ENCODE assay signal across 22 mouse cellular contexts in the genomic region with DNA sequence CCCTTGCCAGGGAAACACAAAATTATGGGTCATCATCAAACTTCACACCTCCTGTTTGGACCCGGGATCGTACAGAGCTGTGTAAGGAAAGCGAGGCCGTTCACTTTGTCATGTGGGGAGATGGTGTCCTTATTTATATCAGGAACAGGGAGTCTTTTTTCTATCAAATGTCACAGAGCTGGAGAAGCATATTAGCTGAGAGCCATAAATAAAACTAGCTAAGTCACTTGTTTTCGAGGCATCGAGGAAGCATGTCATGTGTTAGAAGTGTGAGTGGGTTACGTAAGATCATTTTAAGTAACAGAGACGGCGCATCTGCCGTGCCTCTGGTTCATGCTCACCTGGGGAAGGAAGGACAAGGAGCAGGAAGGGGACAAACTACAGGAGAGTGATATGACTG.
DNase-seq lines count a peak whose midpoint lies in the region; ATAC-seq and TF ChIP-seq lines count a peak whose summit lies in the region.
"Had no signal": no experiment of that assay in that cellular context is flagged by ENCODE, and none has a peak within 500 bp of the region (broad histone marks: within the 10 kb centered on the region; RNA-seq: fewer than 3 reads in every experiment).

No protein-coding gene starts in this region.

- H3K27ac ChIP-seq in layer of hippocampus, adult 2 months, result peak overlapping the region; percentile 32; the same call in 1 of the 2 replicates
- H3K27ac ChIP-seq: embryonic facial prominence, embryonic 10.5 days; embryonic facial prominence, embryonic 12.5 days; forebrain, embryonic 13.5 days; forebrain, embryonic 15.5 days had no signal

- H3K4me3 ChIP-seq in layer of hippocampus, adult 2 months, result no peak overlapping the region
- H3K4me3 ChIP-seq: embryonic facial prominence, embryonic 10.5 days; embryonic facial prominence, embryonic 12.5 days; forebrain, embryonic 13.5 days; forebrain, embryonic 15.5 days had no signal

- ATAC-seq in frontal cortex, adult (ENCODE audit: low TSS enrichment), result peak; percentile 59
- ATAC-seq: activated CD4-positive, CD25-positive, alpha-beta regulatory T cell, adult 4 months; CD4-positive, CD25-positive, alpha-beta regulatory T cell, adult 4 months; forebrain, embryonic 13.5 days; forebrain, embryonic 15.5 days; forebrain, postnatal 0 days; Patski had no signal

- no peak for TF ChIP-seq CTCF in layer of hippocampus, adult 2 months (conservative IDR thresholded peaks at IDR 0.05)

- DNase-seq in frontal cortex, adult 2 months (ENCODE audit: extremely low spot score in 1 of 2, low spot score in 1 of 2), result no peak
- DNase-seq in layer of hippocampus, adult 2 months (ENCODE audit: low spot score in 2 of 2), result no peak
- DNase-seq in layer of hippocampus, adult 18-20 months (ENCODE audit: low spot score in 2 of 2), result no peak
- DNase-seq in skeletal muscle tissue, adult 2 months (ENCODE audit: low read depth, low spot score), result peak; percentile 52
- DNase-seq in cerebellum, postnatal 36 days, result no peak
- DNase-seq: adrenal gland, postnatal 10 days; adrenal gland, postnatal 25 days; B cell, adult 2 months; cerebellum, adult 11 months; cerebellum, adult 18-20 months; cerebellum, adult 8-10 months; cerebellum, adult 9-11 months; cerebellum, postnatal 14 days; forebrain, postnatal 0 days had no signal
